Mouse (Mus musculus) spleen, adult 2 months (tissue): Measurements from ENCODE around the gene Foxk1. TPM values are rescaled to one million over a fixed set of nuclear protein-coding genes. Genes with fewer than 3 reads are reported as not detected.
A peak's percentile ranks its signal among the peaks of the same experiment; 100 is the strongest.

ENCODE experiments used
- DNase-seq, 2 experiments: peaks; one replicate each; pipeline versions ENCODE4 v3.0.0 to v3.0.0-alpha.2; 2012 to 2021; ENCODE audit warnings: low spot score in 2 of 2, low read depth in 1 of 2
- H3K27ac ChIP-seq: fragments of 200-500 bp; 2 replicates; pipeline ENCODE4 v1.5.1; 2012; ENCODE audit warnings: low read length, inconsistent platforms; ENCODE audit not compliant: insufficient read depth
- H3K27me3 ChIP-seq: fragments of 200-500 bp; 2 replicates; pipeline ENCODE4 v1.6.1; 2012; ENCODE audit warnings: mild to moderate bottlenecking, moderate library complexity, low read length, inconsistent platforms; ENCODE audit not compliant: control insufficient read depth, insufficient read depth
- H3K36me3 ChIP-seq: fragments of 200-500 bp; 2 replicates; pipeline ENCODE4 v1.6.1; 2012; ENCODE audit warnings: mild to moderate bottlenecking, low read length, inconsistent platforms; ENCODE audit not compliant: control insufficient read depth, insufficient read depth
- H3K4me1 ChIP-seq: fragments of 200-500 bp; 2 replicates; pipeline ENCODE4 v1.6.1; 2011; ENCODE audit warnings: inconsistent platforms; ENCODE audit not compliant: control insufficient read depth, insufficient read depth, insufficient read length
- H3K4me3 ChIP-seq: fragments of 200-500 bp; 2 replicates; pipeline ENCODE4 v1.5.1; 2011; ENCODE audit warnings: mild to moderate bottlenecking, inconsistent platforms; ENCODE audit not compliant: insufficient read depth, insufficient read length; ENCODE audit errors: extremely low read depth
- CTCF ChIP-seq: fragments of 200-500 bp; IDR thresholded peaks from 2 replicates; pipeline ENCODE4 v1.5.1; 2011; ENCODE audit warnings: mild to moderate bottlenecking, inconsistent platforms; ENCODE audit not compliant: insufficient read depth, insufficient read length, insufficient replicate concordance; ENCODE audit errors: extremely low read depth
- POLR2A ChIP-seq: fragments of 200-500 bp; IDR thresholded peaks from 2 replicates; pipeline ENCODE4 v1.6.1; 2011; ENCODE audit warnings: low read depth, low read length, inconsistent platforms
- WGBS: fragments of 180-500 bp; shearing (Covaris S2); methylation state at CpG from one replicate; pipeline ENCODE4 v1.1.7; 2018; 5-methylcytosine and 5-hydroxymethylcytosine counted together
- polyA plus RNA-seq: library from polyadenylated mRNA; depleted of rRNA; stranded (reverse); fragments of >200 nt; gene quantifications from 2 replicates; pipeline ENCODE4 v1.2.3, GENCODE M21; 2012

Foxk1 gene
- polyA plus RNA-seq, 1 experiment: 39.2 TPM

DNA sequence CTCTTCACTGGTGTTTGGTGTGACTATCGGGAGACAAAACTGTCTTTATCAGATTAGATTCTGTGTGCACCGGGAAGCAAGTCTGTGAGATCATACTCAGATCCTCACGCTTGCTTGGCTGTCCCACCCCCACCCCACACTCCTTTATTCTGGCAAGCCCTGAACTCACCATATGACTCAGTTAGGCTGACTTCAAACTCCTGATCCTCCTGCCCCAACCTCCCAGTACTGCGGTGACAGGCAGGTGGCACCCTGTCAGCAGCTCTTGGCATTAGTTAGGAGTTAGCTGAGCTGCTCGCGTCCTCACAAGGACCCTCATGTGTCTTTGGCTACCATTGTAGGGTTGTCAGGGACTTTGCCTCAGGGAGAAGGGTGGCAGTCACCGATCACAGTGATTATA lies 6.1 kb downstream of the Foxk1 start:
- no peak overlapping the region for H3K27ac ChIP-seq
- no peak for DNase-seq
- no peak for TF ChIP-seq CTCF
- no peak for TF ChIP-seq POLR2A
- peaks cover 21% of the 10 kb centered on the region; the same call in 1 of the 2 replicates for H3K4me1 ChIP-seq
- 83% methylated on average over 7 of the region's 7 CpGs for WGBS
- peaks cover 7% of the 10 kb centered on the region for H3K36me3 ChIP-seq
- H3K4me3 ChIP-seq: no peak overlapping the region
- H3K27me3 ChIP-seq: no peaks in the 10 kb centered on the region

DNA sequence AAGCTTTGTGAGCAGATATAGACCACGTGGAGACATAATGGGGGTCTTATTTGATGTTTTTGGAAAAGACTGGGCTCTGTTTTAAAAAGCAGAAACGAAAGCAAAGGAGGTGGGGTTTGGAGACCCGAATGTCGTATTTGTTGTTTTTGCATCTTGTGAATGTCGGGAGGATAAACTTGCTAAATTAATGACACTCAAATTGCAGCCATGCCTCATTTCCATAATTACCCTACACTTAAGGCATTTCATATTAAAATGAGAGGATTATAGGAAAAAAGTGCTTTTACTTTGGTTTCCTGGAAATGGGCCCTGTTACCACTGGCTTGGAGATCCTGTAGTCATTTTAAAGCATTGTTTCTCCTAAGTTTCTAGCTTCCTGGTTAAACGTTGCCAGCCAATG lies 7.9 kb downstream of the Foxk1 start:
- WGBS: 60% methylated on average over 6 of the region's 6 CpGs
- Histone ChIP-seq H3K27ac (no peak overlapping the region), H3K4me3 (no peak overlapping the region), H3K36me3 (peaks cover 7% of the 10 kb centered on the region), H3K27me3 (no peaks in the 10 kb centered on the region), H3K4me1 (peaks cover 9% of the 10 kb centered on the region; the same call in 1 of the 2 replicates)
- DNase-seq: no peak
- no peak for TF ChIP-seq POLR2A
- no peak for TF ChIP-seq CTCF

DNA sequence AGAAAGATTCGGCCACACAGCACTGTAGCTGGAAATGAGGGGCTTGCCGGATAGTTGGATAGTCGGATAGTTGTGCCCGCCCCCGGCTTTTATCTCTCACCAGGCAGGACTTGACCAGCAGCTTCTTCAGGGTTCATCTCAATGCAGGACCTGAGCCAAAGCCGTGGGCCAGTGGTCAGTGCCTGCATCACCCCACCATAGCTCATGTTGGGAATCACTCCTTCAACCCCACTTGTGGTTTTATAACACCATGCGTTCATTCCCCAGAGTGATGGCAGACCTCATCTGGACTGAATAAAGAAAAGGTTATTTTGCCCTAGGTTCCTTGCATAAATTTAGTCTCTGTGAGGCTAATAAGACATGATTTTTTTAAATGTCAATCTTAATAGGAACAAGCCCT lies 9.1 kb downstream of the Foxk1 start:
- TF ChIP-seq CTCF: no peak
- no peak for TF ChIP-seq POLR2A
- H3K27me3 ChIP-seq: no peaks in the 10 kb centered on the region
- H3K27ac ChIP-seq: no peak overlapping the region
- H3K36me3 ChIP-seq: peaks cover 7% of the 10 kb centered on the region
- no peak overlapping the region for H3K4me3 ChIP-seq
- no peak for DNase-seq
- H3K4me1 ChIP-seq: no peaks in the 10 kb centered on the region; the same call in 1 of the 2 replicates
- 91% methylated on average over 7 of the region's 7 CpGs for WGBS

DNA sequence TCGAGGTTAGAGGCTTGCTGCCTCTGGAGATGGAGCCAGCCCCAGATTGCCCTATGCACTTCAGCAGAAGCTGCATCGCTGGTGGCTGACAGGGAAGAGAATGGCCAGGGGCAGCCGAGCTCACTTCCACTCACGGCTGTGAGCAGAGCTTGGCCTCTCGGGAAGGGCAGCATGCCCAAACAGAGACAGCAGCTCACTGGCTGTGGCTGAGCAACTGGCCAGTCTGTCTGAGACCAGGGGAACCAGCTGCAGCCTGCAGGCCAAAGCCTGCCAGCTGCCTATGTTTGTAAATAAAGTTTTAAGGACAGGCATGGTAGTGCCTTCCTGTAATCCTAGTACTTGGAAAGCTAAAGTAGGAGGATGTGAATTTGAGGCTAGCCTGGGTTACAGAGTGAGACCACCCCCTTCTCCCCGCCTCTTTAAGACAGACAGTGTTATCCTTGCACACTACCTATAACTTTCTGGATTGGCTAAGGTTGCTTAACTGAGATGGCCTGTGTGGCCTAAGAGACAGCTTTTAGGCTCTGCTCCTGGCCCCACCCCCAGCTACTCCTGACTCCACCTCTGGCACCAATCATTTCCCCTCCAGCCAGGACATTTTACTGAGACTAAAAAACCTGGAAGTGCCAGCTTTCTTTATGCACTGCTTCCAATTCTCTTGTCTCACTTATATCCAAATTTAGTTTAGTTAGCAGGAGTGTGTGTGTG lies 11.5 kb downstream of the Foxk1 start:
- peak overlapping the region; percentile 12; the same call in 1 of the 2 replicates for H3K27ac ChIP-seq

DNA sequence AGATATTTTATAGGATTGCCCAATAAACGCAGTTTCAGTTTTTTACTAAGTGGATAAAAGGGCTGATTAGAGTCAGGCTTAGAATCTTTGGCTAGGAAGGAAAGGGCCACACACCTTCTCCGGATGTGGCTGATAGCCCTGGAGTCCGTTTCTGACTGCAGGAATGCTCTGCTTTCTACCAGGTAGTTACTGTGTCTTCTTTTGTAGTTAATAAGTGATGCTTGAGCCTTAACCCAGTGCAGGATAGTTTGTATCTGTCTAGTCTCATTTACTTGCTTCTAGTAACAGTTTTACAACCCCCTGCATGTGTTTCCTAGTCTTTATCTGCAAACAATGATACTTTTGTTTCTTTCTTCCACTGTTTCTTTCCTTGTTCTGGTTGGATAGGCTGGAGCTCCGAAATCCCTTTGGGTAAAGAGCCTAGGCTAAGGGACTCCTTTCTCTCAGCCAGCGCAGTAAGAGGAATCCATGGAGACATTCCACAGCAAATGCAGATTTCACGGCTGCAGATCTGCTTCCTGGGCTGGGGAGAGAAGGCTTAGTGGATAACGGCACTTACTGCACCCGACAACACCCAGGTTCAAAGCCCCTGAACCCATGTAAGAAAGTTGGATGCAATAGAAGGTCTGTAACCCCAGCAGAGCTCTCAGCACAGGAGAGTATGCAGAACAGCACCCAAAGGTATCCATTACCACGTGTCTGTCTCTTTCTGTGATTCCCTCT lies 12.6 kb downstream of the Foxk1 start:
- Histone ChIP-seq H3K36me3 (peaks cover 2% of the 10 kb centered on the region), H3K4me1 (peaks cover 24% of the 10 kb centered on the region; the same call in 1 of the 2 replicates), H3K27me3 (no peaks in the 10 kb centered on the region), H3K4me3 (no peak overlapping the region), H3K27ac (0 out of 2 replicates have a peak overlapping the region, but pooled peaks have one; percentile 11)
- WGBS: 83% methylated on average over 9 of the region's 9 CpGs
- no peak for DNase-seq
- TF ChIP-seq POLR2A: no peak
- TF ChIP-seq CTCF: no peak

More for the DNA sequence above, 11.5 kb downstream of the Foxk1 start:
- no peaks in the 10 kb centered on the region for H3K27me3 ChIP-seq
- no peak for TF ChIP-seq CTCF
- TF ChIP-seq POLR2A: no peak
- peaks cover 4% of the 10 kb centered on the region for H3K36me3 ChIP-seq
- H3K4me3 ChIP-seq: no peak overlapping the region
- DNase-seq: no peak
- peaks cover 21% of the 10 kb centered on the region; the same call in 1 of the 2 replicates for H3K4me1 ChIP-seq
- WGBS: 71% methylated on average over 6 of the region's 6 CpGs

DNA sequence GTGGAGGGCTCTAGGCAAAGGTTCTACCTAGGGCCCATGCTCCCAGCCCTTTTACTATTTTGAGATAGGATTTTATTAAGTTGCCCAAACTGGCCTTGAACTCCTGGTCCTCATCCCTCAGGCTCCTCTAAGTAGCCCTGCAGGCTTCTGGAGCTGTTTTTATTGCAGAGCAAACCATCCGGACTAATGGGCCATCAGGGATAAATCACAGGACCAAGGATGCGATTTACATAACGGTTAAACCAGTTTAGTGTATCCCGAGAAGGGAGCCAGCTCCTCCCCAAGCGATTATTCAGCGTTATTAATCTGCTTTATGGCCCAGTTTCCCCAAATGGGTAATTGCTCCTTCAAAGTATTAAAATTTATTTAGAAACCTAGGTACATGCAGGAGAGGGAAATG lies 14.1 kb downstream of the Foxk1 start:
- H3K27me3 ChIP-seq: no peaks in the 10 kb centered on the region
- TF ChIP-seq CTCF (no peak), POLR2A (no peak)
- peaks cover 25% of the 10 kb centered on the region; the same call in 1 of the 2 replicates for H3K4me1 ChIP-seq
- WGBS: 89% methylated on average over 6 of the region's 6 CpGs
- peaks cover 2% of the 10 kb centered on the region for H3K36me3 ChIP-seq
- DNase-seq: no peak
- no peak overlapping the region for H3K4me3 ChIP-seq
- no peak overlapping the region for H3K27ac ChIP-seq
